Mouse (Mus musculus): Measurements from ENCODE around the gene Egf. TPM values are rescaled to one million over a fixed set of nuclear protein-coding genes. Genes with fewer than 3 reads are reported as not detected.

Egf gene
- 0.59 and 1.7 TPM in 2 replicates for polyA plus RNA-seq (2014; fragmentation: Nextera tagmentation; extraction: Ambion mirVana)

GRCm38 (mm10) chr3:129754650-129755604, at the start of gene Egf:
Egf (minus strand) TSS chr3:129755316.
- H3K9me3 ChIP-seq (ENCODE audit: control insufficient read depth, low read length) = no peaks in the 10 kb centered on the region
- no peak within 1 kb of the TSS for H3K9ac ChIP-seq (ENCODE audit: low read length)
- 0 out of 2 replicates have a peak within 1 kb of the TSS, but pooled peaks have one; percentile 4 for H3K4me3 ChIP-seq (ENCODE audit: low read depth, low read length)
- DNase-seq (ENCODE audit: low spot score) (no peak), ATAC-seq (ENCODE audit: insufficient read depth, low FRiP score, low TSS enrichment) (no peak)
- H3K4me1 ChIP-seq (ENCODE audit: control insufficient read depth, insufficient read depth, low read length) = no peaks in the 10 kb centered on the region
- H3K27me3 ChIP-seq (ENCODE audit: control insufficient read depth, insufficient read depth, low read length) = no peaks in the 10 kb centered on the region
- no peak within 1 kb of the TSS for H3K27ac ChIP-seq (ENCODE audit: low read depth, low read length)
- WGBS = 9% methylated on average over 20 of the region's 20 CpGs
- H3K36me3 ChIP-seq (ENCODE audit: control insufficient read depth, insufficient read depth, low read length) = no peaks in the 10 kb centered on the region
- H3K4me2 ChIP-seq (ENCODE audit: low read depth) = peak within 1 kb of the TSS; percentile 36

GRCm38 (mm10) chr3:129803765-129804164, 48.6 kb upstream of the Egf start, which contains the start of gene Lrit3:
Lrit3 (minus strand) TSS chr3:129804030.
- DNase-seq (ENCODE audit: low spot score) (no peak), ATAC-seq (ENCODE audit: insufficient read depth, low FRiP score, low TSS enrichment) (no peak)
- Histone ChIP-seq H3K36me3 (ENCODE audit: control insufficient read depth, insufficient read depth, low read length) (no peaks in the 10 kb centered on the region), H3K4me3 (ENCODE audit: low read depth, low read length) (no peak within 1 kb of the TSS), H3K4me1 (ENCODE audit: control insufficient read depth, insufficient read depth, low read length) (no peaks in the 10 kb centered on the region), H3K27me3 (ENCODE audit: control insufficient read depth, insufficient read depth, low read length) (no peaks in the 10 kb centered on the region), H3K9ac (ENCODE audit: low read length) (no peak within 1 kb of the TSS), H3K9me3 (ENCODE audit: control insufficient read depth, low read length) (no peaks in the 10 kb centered on the region), H3K4me2 (ENCODE audit: low read depth) (no peak within 1 kb of the TSS), H3K27ac (ENCODE audit: low read depth, low read length) (no peak within 1 kb of the TSS)
- 78% methylated on average over 10 of the region's 10 CpGs for WGBS

- Histone ChIP-seq H3K9ac (ENCODE audit: low read length) (no peak overlapping the region), H3K9me3 (ENCODE audit: control insufficient read depth, low read length) (no peaks in the 10 kb centered on the region), H3K27ac (ENCODE audit: low read depth, low read length) (no peak overlapping the region), H3K27me3 (ENCODE audit: control insufficient read depth, insufficient read depth, low read length) (no peaks in the 10 kb centered on the region), H3K36me3 (ENCODE audit: control insufficient read depth, insufficient read depth, low read length) (no peaks in the 10 kb centered on the region), H3K4me2 (ENCODE audit: low read depth) (no peak overlapping the region), H3K4me1 (ENCODE audit: control insufficient read depth, insufficient read depth, low read length) (no peaks in the 10 kb centered on the region), H3K4me3 (ENCODE audit: low read depth, low read length) (no peak overlapping the region)
- DNase-seq (ENCODE audit: low spot score) (no peak), ATAC-seq (ENCODE audit: insufficient read depth, low FRiP score, low TSS enrichment) (no peak)
- WGBS = 92% methylated on average over 2 of the region's 2 CpGs
Observed at GRCm38 (mm10) chr3:129799011-129799410, 43.9 kb upstream of the Egf start.

- H3K4me3 ChIP-seq (ENCODE audit: low read depth, low read length) = no peak overlapping the region
- H3K9me3 ChIP-seq (ENCODE audit: control insufficient read depth, low read length) = no peaks in the 10 kb centered on the region
- H3K4me2 ChIP-seq (ENCODE audit: low read depth) = no peak overlapping the region
- H3K27me3 ChIP-seq (ENCODE audit: control insufficient read depth, insufficient read depth, low read length) = no peaks in the 10 kb centered on the region
- no peak overlapping the region for H3K9ac ChIP-seq (ENCODE audit: low read length)
- H3K4me1 ChIP-seq (ENCODE audit: control insufficient read depth, insufficient read depth, low read length) = no peaks in the 10 kb centered on the region
- no peaks in the 10 kb centered on the region for H3K36me3 ChIP-seq (ENCODE audit: control insufficient read depth, insufficient read depth, low read length)
- no peak overlapping the region for H3K27ac ChIP-seq (ENCODE audit: low read depth, low read length)
- DNase-seq (ENCODE audit: low spot score) (no peak), ATAC-seq (ENCODE audit: insufficient read depth, low FRiP score, low TSS enrichment) (no peak)
- WGBS = 84% methylated on average over 11 of the region's 11 CpGs
Observed at GRCm38 (mm10) chr3:129798551-129798950, 43.4 kb upstream of the Egf start.

- Histone ChIP-seq H3K27me3 (ENCODE audit: control insufficient read depth, insufficient read depth, low read length) (no peaks in the 10 kb centered on the region), H3K4me1 (ENCODE audit: control insufficient read depth, insufficient read depth, low read length) (no peaks in the 10 kb centered on the region), H3K36me3 (ENCODE audit: control insufficient read depth, insufficient read depth, low read length) (no peaks in the 10 kb centered on the region), H3K4me2 (ENCODE audit: low read depth) (no peak overlapping the region), H3K9ac (ENCODE audit: low read length) (no peak overlapping the region), H3K27ac (ENCODE audit: low read depth, low read length) (no peak overlapping the region), H3K9me3 (ENCODE audit: control insufficient read depth, low read length) (no peaks in the 10 kb centered on the region), H3K4me3 (ENCODE audit: low read depth, low read length) (no peak overlapping the region)
- ATAC-seq (ENCODE audit: insufficient read depth, low FRiP score, low TSS enrichment) = no peak
- WGBS = 78% methylated on average over 5 of the region's 5 CpGs
- no peak for DNase-seq (ENCODE audit: low spot score)
Observed at GRCm38 (mm10) chr3:129797341-129797740, 42.2 kb upstream of the Egf start.

- H3K27ac ChIP-seq (ENCODE audit: low read depth, low read length) = no peak overlapping the region
- no peak overlapping the region for H3K9ac ChIP-seq (ENCODE audit: low read length)
- H3K9me3 ChIP-seq (ENCODE audit: control insufficient read depth, low read length) = no peaks in the 10 kb centered on the region
- DNase-seq (ENCODE audit: low spot score) (no peak), ATAC-seq (ENCODE audit: insufficient read depth, low FRiP score, low TSS enrichment) (no peak)
- H3K4me3 ChIP-seq (ENCODE audit: low read depth, low read length) = no peak overlapping the region
- 92% methylated on average over 5 of the region's 5 CpGs for WGBS
- no peak overlapping the region for H3K4me2 ChIP-seq (ENCODE audit: low read depth)
- H3K4me1 ChIP-seq (ENCODE audit: control insufficient read depth, insufficient read depth, low read length) = no peaks in the 10 kb centered on the region
- no peaks in the 10 kb centered on the region for H3K36me3 ChIP-seq (ENCODE audit: control insufficient read depth, insufficient read depth, low read length)
- H3K27me3 ChIP-seq (ENCODE audit: control insufficient read depth, insufficient read depth, low read length) = no peaks in the 10 kb centered on the region
Observed at GRCm38 (mm10) chr3:129793801-129794200, 38.7 kb upstream of the Egf start.

- no peak overlapping the region for H3K27ac ChIP-seq (ENCODE audit: low read depth, low read length)
- H3K27me3 ChIP-seq (ENCODE audit: control insufficient read depth, insufficient read depth, low read length) = no peaks in the 10 kb centered on the region
- H3K4me3 ChIP-seq (ENCODE audit: low read depth, low read length) = no peak overlapping the region
- DNase-seq (ENCODE audit: low spot score) (no peak), ATAC-seq (ENCODE audit: insufficient read depth, low FRiP score, low TSS enrichment) (no peak)
- no peak overlapping the region for H3K9ac ChIP-seq (ENCODE audit: low read length)
- H3K4me1 ChIP-seq (ENCODE audit: control insufficient read depth, insufficient read depth, low read length) = no peaks in the 10 kb centered on the region
- no peaks in the 10 kb centered on the region for H3K9me3 ChIP-seq (ENCODE audit: control insufficient read depth, low read length)
- no peak overlapping the region for H3K4me2 ChIP-seq (ENCODE audit: low read depth)
- 92% methylated on average over 3 of the region's 3 CpGs for WGBS
- H3K36me3 ChIP-seq (ENCODE audit: control insufficient read depth, insufficient read depth, low read length) = no peaks in the 10 kb centered on the region
Observed at GRCm38 (mm10) chr3:129782746-129783145, 27.6 kb upstream of the Egf start.

- H3K27ac ChIP-seq (ENCODE audit: low read depth, low read length) = no peak overlapping the region
- no peaks in the 10 kb centered on the region for H3K4me1 ChIP-seq (ENCODE audit: control insufficient read depth, insufficient read depth, low read length)
- no peaks in the 10 kb centered on the region for H3K36me3 ChIP-seq (ENCODE audit: control insufficient read depth, insufficient read depth, low read length)
- no peak overlapping the region for H3K4me2 ChIP-seq (ENCODE audit: low read depth)
- no peak for DNase-seq (ENCODE audit: low spot score)
- ATAC-seq (ENCODE audit: insufficient read depth, low FRiP score, low TSS enrichment) = no peak
- 52% methylated on average over 10 of the region's 10 CpGs for WGBS
- no peaks in the 10 kb centered on the region for H3K27me3 ChIP-seq (ENCODE audit: control insufficient read depth, insufficient read depth, low read length)
- H3K9ac ChIP-seq (ENCODE audit: low read length) = no peak overlapping the region
- no peaks in the 10 kb centered on the region for H3K9me3 ChIP-seq (ENCODE audit: control insufficient read depth, low read length)
- no peak overlapping the region for H3K4me3 ChIP-seq (ENCODE audit: low read depth, low read length)
Observed at GRCm38 (mm10) chr3:129781435-129781834, 26.3 kb upstream of the Egf start.

- Histone ChIP-seq H3K27me3 (ENCODE audit: control insufficient read depth, insufficient read depth, low read length) (no peaks in the 10 kb centered on the region), H3K4me1 (ENCODE audit: control insufficient read depth, insufficient read depth, low read length) (no peaks in the 10 kb centered on the region), H3K27ac (ENCODE audit: low read depth, low read length) (no peak overlapping the region), H3K4me3 (ENCODE audit: low read depth, low read length) (no peak overlapping the region), H3K9ac (ENCODE audit: low read length) (no peak overlapping the region), H3K9me3 (ENCODE audit: control insufficient read depth, low read length) (no peaks in the 10 kb centered on the region), H3K36me3 (ENCODE audit: control insufficient read depth, insufficient read depth, low read length) (no peaks in the 10 kb centered on the region), H3K4me2 (ENCODE audit: low read depth) (no peak overlapping the region)
- 82% methylated on average over 6 of the region's 6 CpGs for WGBS
- no peak for DNase-seq (ENCODE audit: low spot score)
- no peak for ATAC-seq (ENCODE audit: insufficient read depth, low FRiP score, low TSS enrichment)
Observed at GRCm38 (mm10) chr3:129771210-129771609, 16.1 kb upstream of the Egf start.
